Mouse (Mus musculus) embryonic facial prominence, embryonic 12.5 days (tissue): ENCODE measurements at regions not wholly inside any gene's neighbourhood (a gene's known extent, or its start where the extent isn't known, plus 50 kb on each side); places are given as distances from the start of the nearest gene placed in this dataset.
"Not testable (repeated sequence)": the region's sequence is repeated elsewhere in the genome, so short reads cannot be mapped to it uniquely, and the experiment has no call there.

Experiments used
- ATAC-seq: fragments of 200-750 bp; cut with Nextera tagmentation; 2 replicates; pipeline ENCODE4 v1.8.0; 2017; ENCODE audit not compliant: insufficient number of reproducible peaks, insufficient read depth, low FRiP score, low TSS enrichment
- H3K27ac ChIP-seq: fragments of 300-500 bp; sonication (generic); 2 replicates; pipeline ENCODE4 v1.5.1; 2016; ENCODE audit warnings: mild to moderate bottlenecking
- H3K27me3 ChIP-seq: fragments of 300-500 bp; sonication (generic); 2 replicates; pipeline ENCODE4 v1.6.1; 2016; ENCODE audit warnings: mild to moderate bottlenecking, moderate library complexity
- H3K36me3 ChIP-seq: fragments of 300-500 bp; sonication (generic); 2 replicates; pipeline ENCODE4 v1.6.1; 2016; ENCODE audit warnings: mild to moderate bottlenecking
- H3K4me1 ChIP-seq: fragments of 300-500 bp; sonication (generic); 2 replicates; pipeline ENCODE4 v1.6.1; 2016
- H3K4me2 ChIP-seq: fragments of 300-500 bp; sonication (generic); replicated peaks from 2 replicates; pipeline ENCODE4 v1.6.1; 2016; ENCODE audit warnings: mild to moderate bottlenecking, moderate library complexity
- H3K4me3 ChIP-seq: fragments of 300-500 bp; sonication (generic); 2 replicates; pipeline ENCODE4 v1.5.1; 2016; ENCODE audit warnings: mild to moderate bottlenecking
- H3K9ac ChIP-seq: fragments of 300-500 bp; sonication (generic); 2 replicates; pipeline ENCODE4 v1.6.1; 2016; ENCODE audit warnings: mild to moderate bottlenecking, moderate library complexity
- H3K9me3 ChIP-seq: fragments of 300-500 bp; sonication (generic); 2 replicates; pipeline ENCODE4 v1.6.1; 2016; ENCODE audit warnings: mild to moderate bottlenecking, moderate library complexity
- WGBS: fragments of 180-500 bp; shearing (Covaris S2); methylation state at CpG from one replicate; pipeline ENCODE4 v1.1.7; 2016; 5-methylcytosine and 5-hydroxymethylcytosine counted together

- Histone ChIP-seq H3K4me2 (no peak overlapping the region), H3K4me3 (no peak overlapping the region), H3K9ac (no peak overlapping the region), H3K27me3 (no peaks in the 10 kb centered on the region), H3K27ac (no peak overlapping the region), H3K36me3 (no peaks in the 10 kb centered on the region), H3K9me3 (no peaks in the 10 kb centered on the region), H3K4me1 (no peaks in the 10 kb centered on the region)
- ATAC-seq = no peak
Observed at GRCm38 (mm10) chr3:16533643-16534042, 527.4 kb upstream of the Gm5150 start.

GRCm38 (mm10) chr3:16527511-16527910 lies 521.3 kb upstream of the Gm5150 start:
- H3K9ac ChIP-seq, H3K27ac ChIP-seq, H3K36me3 ChIP-seq, ATAC-seq, H3K9me3 ChIP-seq, H3K27me3 ChIP-seq, H3K4me2 ChIP-seq, H3K4me3 ChIP-seq, H3K4me1 ChIP-seq: not testable (repeated sequence)
- 85% methylated on average over 6 of the region's 6 CpGs for WGBS

- H3K36me3 ChIP-seq, ATAC-seq, H3K4me2 ChIP-seq, H3K9me3 ChIP-seq, H3K27ac ChIP-seq, H3K4me1 ChIP-seq, H3K9ac ChIP-seq, H3K27me3 ChIP-seq, H3K4me3 ChIP-seq: not testable (repeated sequence)
- 84% methylated on average over 3 of the region's 3 CpGs for WGBS
Observed at GRCm38 (mm10) chr3:16488431-16488830, 482.2 kb upstream of the Gm5150 start.

DNA sequence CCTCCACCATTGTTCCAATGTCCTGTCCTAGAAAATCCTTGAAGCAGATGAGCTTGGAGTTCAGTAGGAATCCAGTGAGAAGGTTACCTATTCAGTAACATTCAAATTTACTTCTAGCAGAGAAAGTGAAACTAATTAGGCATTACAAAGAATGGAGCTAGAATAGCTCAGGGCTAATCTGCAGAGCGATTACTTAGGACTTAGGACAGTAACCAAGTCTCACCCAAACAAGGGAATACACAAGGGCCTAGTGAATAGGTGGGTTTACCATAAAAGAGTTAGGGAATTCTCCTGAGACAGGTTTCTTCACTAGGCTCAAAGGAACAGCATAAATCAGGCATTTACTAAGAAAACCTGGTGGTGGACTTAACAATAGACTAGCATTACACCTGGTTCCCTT lies 476.5 kb upstream of the Gm5150 start:
- H3K27ac ChIP-seq = no peak overlapping the region
- WGBS = 62% methylated on average over 1 of the region's 1 CpGs
- H3K27me3 ChIP-seq = no peaks in the 10 kb centered on the region
- H3K36me3 ChIP-seq = no peaks in the 10 kb centered on the region
- ATAC-seq = no peak
- no peak overlapping the region for H3K9ac ChIP-seq
- H3K4me3 ChIP-seq = no peak overlapping the region
- no peaks in the 10 kb centered on the region for H3K9me3 ChIP-seq
- no peaks in the 10 kb centered on the region for H3K4me1 ChIP-seq
- H3K4me2 ChIP-seq = no peak overlapping the region

DNA sequence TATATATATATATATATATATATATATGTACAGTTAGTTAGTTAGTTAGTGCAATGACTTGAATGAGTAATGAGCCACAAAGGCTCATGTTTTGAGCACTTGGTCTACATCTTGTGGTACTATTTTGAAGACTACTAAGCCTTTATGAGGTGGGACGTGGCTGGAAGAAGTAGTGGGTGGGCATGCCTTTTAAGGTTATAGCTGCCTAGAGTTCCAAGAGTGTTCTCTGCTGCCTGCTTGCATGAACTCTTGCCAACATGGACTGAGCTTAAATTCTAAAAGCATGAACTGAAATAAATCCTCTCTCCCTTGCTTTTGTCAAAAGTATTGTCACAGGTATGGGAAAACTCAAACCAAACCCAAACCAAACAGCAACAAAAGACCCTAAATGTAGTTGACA lies 465.1 kb upstream of the Gm5150 start:
- no peaks in the 10 kb centered on the region for H3K4me1 ChIP-seq
- no peak overlapping the region for H3K9ac ChIP-seq
- H3K4me3 ChIP-seq = no peak overlapping the region
- WGBS = 82% methylated on average over 1 of the region's 1 CpGs
- H3K27ac ChIP-seq = no peak overlapping the region
- H3K27me3 ChIP-seq = no peaks in the 10 kb centered on the region
- no peak for ATAC-seq
- no peak overlapping the region for H3K4me2 ChIP-seq
- H3K9me3 ChIP-seq = no peaks in the 10 kb centered on the region
- no peaks in the 10 kb centered on the region for H3K36me3 ChIP-seq

DNA sequence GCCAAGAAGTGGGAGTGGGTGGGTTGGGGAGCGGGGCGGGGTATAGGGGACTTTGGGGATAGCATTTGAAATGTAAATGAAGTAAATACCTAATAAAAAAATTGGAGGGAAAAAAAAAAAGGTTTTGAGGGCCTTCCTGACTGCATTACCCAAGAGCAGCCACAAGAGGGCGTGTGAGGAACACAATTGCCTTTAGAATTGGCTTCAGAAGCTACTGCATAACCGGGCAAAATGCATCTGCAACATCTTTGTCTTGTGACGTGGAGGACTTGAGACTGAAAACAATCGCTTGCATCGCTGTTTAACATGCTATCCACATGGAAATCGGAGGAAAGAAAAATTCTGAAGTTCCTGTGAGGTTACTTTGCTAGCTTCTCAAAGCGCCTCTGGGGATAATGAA lies 460.2 kb upstream of the Gm5150 start:
- no peaks in the 10 kb centered on the region for H3K4me1 ChIP-seq
- H3K27me3 ChIP-seq = no peaks in the 10 kb centered on the region
- peak overlapping the region; percentile 36 for H3K4me2 ChIP-seq
- H3K27ac ChIP-seq = no peak overlapping the region
- no peaks in the 10 kb centered on the region for H3K9me3 ChIP-seq
- ATAC-seq = no peak
- H3K36me3 ChIP-seq = no peaks in the 10 kb centered on the region
- 16% methylated on average over 9 of the region's 9 CpGs for WGBS
- H3K4me3 ChIP-seq = no peak overlapping the region
- no peak overlapping the region for H3K9ac ChIP-seq

DNA sequence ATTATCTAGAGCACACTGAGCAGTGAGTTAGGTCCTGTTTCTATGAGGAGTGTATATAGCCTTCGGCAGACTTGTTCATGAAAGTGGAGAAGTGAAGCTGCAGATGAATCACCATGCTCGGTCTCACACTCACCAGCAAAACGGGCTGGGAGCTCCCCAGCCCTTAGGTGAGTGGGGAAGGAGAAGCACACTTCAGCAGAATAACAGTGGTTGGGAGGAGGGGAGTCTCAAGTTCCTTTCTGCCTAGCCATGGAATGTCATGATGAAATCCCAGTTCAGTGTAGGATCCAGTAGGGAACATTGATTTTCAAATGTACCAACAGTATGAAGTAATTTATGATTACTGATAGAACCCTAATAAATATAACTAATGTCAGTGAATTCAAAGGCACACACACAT lies 459.1 kb upstream of the Gm5150 start:
- H3K27ac ChIP-seq = no peak overlapping the region
- H3K9me3 ChIP-seq = no peaks in the 10 kb centered on the region
- no peaks in the 10 kb centered on the region for H3K4me1 ChIP-seq
- no peaks in the 10 kb centered on the region for H3K36me3 ChIP-seq
- no peak overlapping the region for H3K4me3 ChIP-seq
- H3K27me3 ChIP-seq = no peaks in the 10 kb centered on the region
- WGBS = 60% methylated on average over 3 of the region's 3 CpGs
- H3K4me2 ChIP-seq = no peak overlapping the region
- H3K9ac ChIP-seq = no peak overlapping the region
- no peak for ATAC-seq

GRCm38 (mm10) chr3:16464301-16464700 lies 458.1 kb upstream of the Gm5150 start:
- Histone ChIP-seq H3K4me2 (no peak overlapping the region), H3K27me3 (no peaks in the 10 kb centered on the region), H3K36me3 (no peaks in the 10 kb centered on the region), H3K9ac (no peak overlapping the region), H3K9me3 (no peaks in the 10 kb centered on the region), H3K27ac (no peak overlapping the region), H3K4me1 (no peaks in the 10 kb centered on the region), H3K4me3 (no peak overlapping the region)
- no peak for ATAC-seq
- 71% methylated on average over 2 of the region's 2 CpGs for WGBS

- Histone ChIP-seq H3K27ac (no peak overlapping the region), H3K9ac (no peak overlapping the region), H3K9me3 (no peaks in the 10 kb centered on the region), H3K27me3 (no peaks in the 10 kb centered on the region), H3K36me3 (no peaks in the 10 kb centered on the region), H3K4me3 (no peak overlapping the region), H3K4me2 (no peak overlapping the region), H3K4me1 (no peaks in the 10 kb centered on the region)
- ATAC-seq = no peak
Observed at GRCm38 (mm10) chr3:16433033-16433432, 426.8 kb upstream of the Gm5150 start.

- Histone ChIP-seq H3K4me3 (no peak overlapping the region), H3K27me3 (no peaks in the 10 kb centered on the region), H3K4me2 (no peak overlapping the region), H3K4me1 (no peaks in the 10 kb centered on the region), H3K9me3 (no peaks in the 10 kb centered on the region), H3K9ac (no peak overlapping the region), H3K36me3 (no peaks in the 10 kb centered on the region), H3K27ac (no peak overlapping the region)
- no peak for ATAC-seq
Observed at GRCm38 (mm10) chr3:16431819-16432115, 425.5 kb upstream of the Gm5150 start.

GRCm38 (mm10) chr3:16431082-16431818 lies 425.0 kb upstream of the Gm5150 start:
- Histone ChIP-seq H3K4me2 (no peak overlapping the region), H3K36me3 (no peaks in the 10 kb centered on the region), H3K4me3 (no peak overlapping the region), H3K9me3 (no peaks in the 10 kb centered on the region), H3K27me3 (no peaks in the 10 kb centered on the region), H3K27ac (no peak overlapping the region), H3K9ac (no peak overlapping the region), H3K4me1 (no peaks in the 10 kb centered on the region)
- WGBS = 28% methylated on average over 3 of the region's 3 CpGs
- no peak for ATAC-seq
